Comparison of ENCODE assay signal across 8 mouse cellular contexts in the genomic region with DNA sequence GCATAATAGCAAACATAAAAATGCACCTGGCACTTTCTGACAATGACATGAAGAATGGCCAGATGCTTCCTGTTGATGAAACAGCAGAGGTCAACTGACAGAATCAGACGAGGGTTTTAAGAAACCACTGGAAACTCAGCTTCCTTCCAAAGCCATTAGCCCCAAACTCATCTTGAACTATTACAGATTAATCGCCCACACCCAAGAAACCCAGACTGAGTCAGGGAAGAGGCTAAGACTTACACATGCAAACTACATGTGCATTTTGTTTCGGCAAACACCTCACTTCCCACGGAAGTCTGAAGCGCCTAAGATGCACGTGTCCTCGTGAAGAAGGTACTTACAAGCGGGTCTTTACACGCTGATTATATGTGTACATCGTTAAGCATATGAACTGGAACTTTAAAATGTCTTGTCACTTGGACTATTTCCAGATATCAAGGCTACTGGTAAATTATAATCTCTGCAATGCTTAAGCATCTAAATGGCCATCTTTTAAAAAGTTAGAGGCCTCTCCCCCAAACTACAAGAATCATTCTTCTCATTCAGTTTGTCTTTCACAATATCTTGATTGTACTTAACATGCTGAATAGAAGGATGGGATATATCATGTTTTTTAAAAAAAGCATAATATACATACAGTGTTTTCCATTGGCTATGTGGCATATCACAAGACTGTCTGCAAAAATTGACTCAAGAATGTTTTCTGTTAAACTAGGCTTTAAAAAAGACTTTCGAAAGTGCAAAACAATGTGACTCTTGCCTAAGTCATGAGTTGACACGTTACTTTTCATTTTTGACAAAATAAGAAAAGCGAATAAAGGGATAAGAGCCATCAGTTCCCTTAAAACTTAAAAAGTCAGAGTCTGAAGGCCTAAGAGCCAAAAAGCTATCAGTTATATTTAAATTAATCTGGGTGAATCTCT. TPM values are rescaled to one million over a fixed set of nuclear protein-coding genes. Genes with fewer than 3 reads are reported as not detected.
A peak's percentile ranks its signal among the peaks of the same experiment; 100 is the strongest.
DNase-seq lines count a peak whose midpoint lies in the region; ATAC-seq and TF ChIP-seq lines count a peak whose summit lies in the region.

No protein-coding gene starts in this region.

- DNase-seq in kidney, adult 8-10 months = no peak
- peak; percentile 76 for DNase-seq in MEL (ENCODE audit: low read depth, low spot score)
- DNase-seq in thymus, postnatal 4 days = peak; percentile 46
- DNase-seq in urinary bladder, postnatal 10 days (ENCODE audit: low spot score) = no peak

- no peak for ATAC-seq in kidney, embryonic 15.5 days (replicated peaks; ENCODE audit: low FRiP score)
- peak; percentile 57 for ATAC-seq in granulocyte monocyte progenitor cell, adult 5-6 weeks (replicated peaks; ENCODE audit: poor library complexity, severe bottlenecking)
- ATAC-seq in cerebellum, adult (ENCODE audit: insufficient number of reproducible peaks, low FRiP score, low TSS enrichment) = no peak

- no peaks in the 10 kb centered on the region for H3K9me3 ChIP-seq in kidney, embryonic 15.5 days (replicated peaks)
- H3K9me3 ChIP-seq in MEL (replicated peaks; ENCODE audit: insufficient read depth, low read length) = no peaks in the 10 kb centered on the region

- peak overlapping the region; percentile 99 for H3K9ac ChIP-seq in kidney, embryonic 15.5 days
- H3K9ac ChIP-seq in MEL (ENCODE audit: control insufficient read depth, low read depth, low read length, poor library complexity, severe bottlenecking) = peak overlapping the region; percentile 95

- TF ChIP-seq EP300 in MEL (IDR thresholded peaks at IDR 0.05; ENCODE audit: low read depth in 1 of 2, low read length in 2 of 2) = peak in 1 of 2 experiments; percentile 46; a peak in 2 of 4 replicates

- WGBS in kidney, embryonic 15.5 days = 53% methylated on average over 13 of the region's 13 CpGs
- WGBS in macrophage (ENCODE audit: missing documents) = 2% methylated on average over 13 of the region's 13 CpGs

- H3K27me3 ChIP-seq in kidney, embryonic 15.5 days = no peaks in the 10 kb centered on the region
- no peaks in the 10 kb centered on the region for H3K27me3 ChIP-seq in MEL (ENCODE audit: control insufficient read depth in 1 of 2, insufficient read depth in 2 of 2, low read length in 2 of 2)

- H3K4me1 ChIP-seq in kidney, embryonic 15.5 days = peaks cover 36% of the 10 kb centered on the region
- H3K4me1 ChIP-seq in MEL (ENCODE audit: control insufficient read depth in 1 of 2, insufficient read depth in 2 of 2, low read length in 2 of 2) = peaks cover 4 to 12% of the 10 kb centered on the region in 2 experiments

- no peak for TF ChIP-seq CTCF in MEL (IDR thresholded peaks at IDR 0.05 in 2 of 3, conservative IDR thresholded peaks at IDR 0.05 in 1 of 3; ENCODE audit: control insufficient read depth in 1 of 3, insufficient read depth in 1 of 3, low read depth in 2 of 3, low read length in 3 of 3, poor library complexity in 1 of 3, severe bottlenecking in 1 of 3)

- H3K79me2 ChIP-seq in MEL (ENCODE audit: control insufficient read depth, insufficient read depth, low read length, poor library complexity) (peaks cover 51% of the 10 kb centered on the region), macrophage (ENCODE audit: inconsistent target) (peaks cover 89% of the 10 kb centered on the region)

- H3K4me2 ChIP-seq in kidney, embryonic 15.5 days = peak overlapping the region; percentile 62

- TF ChIP-seq POLR2A in MEL (IDR thresholded peaks at IDR 0.05; ENCODE audit: control insufficient read depth in 1 of 2, insufficient read depth in 1 of 2, low read depth in 1 of 2, low read length in 2 of 2, poor library complexity in 1 of 2) = peak in 1 of 2 experiments; percentile 37; a peak in 1 of 4 replicates

- TF ChIP-seq RAD21 in MEL (IDR thresholded peaks at IDR 0.05; ENCODE audit: low read depth, low read length) = no peak

- peaks cover 14% of the 10 kb centered on the region; the same call in 1 of the 2 replicates for H3K36me3 ChIP-seq in kidney, embryonic 15.5 days
- H3K36me3 ChIP-seq in MEL (ENCODE audit: control insufficient read depth in 1 of 2, insufficient read depth in 2 of 2, low read length in 2 of 2) (peaks cover 0 to 26% of the 10 kb centered on the region in 2 experiments; a peak in 2 of 4 replicates), macrophage (ENCODE audit: inconsistent target) (no peaks in the 10 kb centered on the region)

- H3K4me3 ChIP-seq in kidney, embryonic 15.5 days (replicated peaks) = peak overlapping the region; percentile 90
- H3K4me3 ChIP-seq in MEL (ENCODE audit: control insufficient read depth in 1 of 2, insufficient read depth in 1 of 2, low read depth in 2 of 2, low read length in 2 of 2) (peak overlapping the region; percentile 82 to 99), macrophage (ENCODE audit: inconsistent target) (peak overlapping the region; percentile 88)

- H3K27ac ChIP-seq in kidney, embryonic 15.5 days = peak overlapping the region; percentile 100
- H3K27ac ChIP-seq in MEL (ENCODE audit: control insufficient read depth, low read depth, low read length) (peak overlapping the region; percentile 87), macrophage (peak overlapping the region; percentile 93)

TF ChIP-seq in MEL, 35 proteins besides CTCF, POLR2A, EP300 and RAD21 (continues in another document):
- TF ChIP-seq MAFK (IDR thresholded peaks at IDR 0.05; ENCODE audit: borderline replicate concordance, low read depth, low read length) (no peak), ZNF384 (IDR thresholded peaks at IDR 0.05; ENCODE audit: low read depth, low read length) (no peak), CHD2 (IDR thresholded peaks at IDR 0.05; ENCODE audit: low read length) (no peak), MAX (IDR thresholded peaks at IDR 0.05; ENCODE audit: low read length) (peak; percentile 94), NELFE (IDR thresholded peaks at IDR 0.05; ENCODE audit: low read depth, low read length) (peak; percentile 23; the same call in 1 of the 2 replicates), E2F4 (IDR thresholded peaks at IDR 0.05; ENCODE audit: borderline replicate concordance, low read depth, low read length) (0 out of 2 replicates have a peak, but pooled peaks have one; percentile 27), RCOR1 (IDR thresholded peaks at IDR 0.05; ENCODE audit: low read depth, low read length) (0 out of 2 replicates have a peak, but pooled peaks have one; percentile 19), GATA1 (IDR thresholded peaks at IDR 0.05; ENCODE audit: low read depth, low read length) (no peak), ZMIZ1 (IDR thresholded peaks at IDR 0.05; ENCODE audit: low read depth, low read length) (no peak), HCFC1 (IDR thresholded peaks at IDR 0.05; ENCODE audit: low read depth, low read length) (no peak), MXI1 (IDR thresholded peaks at IDR 0.05; ENCODE audit: low read depth, low read length) (peak; percentile 95), ETS1 (IDR thresholded peaks at IDR 0.05; ENCODE audit: low read depth, low read length) (peak; percentile 45), MYC (IDR thresholded peaks at IDR 0.05; ENCODE audit: low read depth, low read length) (peak; percentile 95), ZKSCAN1 (IDR thresholded peaks at IDR 0.05; ENCODE audit: low read depth, low read length) (no peak), TCF12 (IDR thresholded peaks at IDR 0.05; ENCODE audit: low read depth, low read length) (peak; percentile 60), SMC3 (IDR thresholded peaks at IDR 0.05; ENCODE audit: low read depth, low read length) (no peak)

RNA-seq across cellular contexts. Expression of gene Gabpb1, which starts 2.6 kb away (rescaled TPM):
- polyA plus RNA-seq in kidney, embryonic 15.5 days (2015; fragmentation: Nextera tagmentation; extraction: Ambion mirVana) = 54.4 and 57.2 TPM in 2 replicates
- 11.7 and 13.1 TPM in 2 replicates for total RNA-seq in MEL (2012; rRNA removed)
- 10 to 100 TPM in 1 of 2 experiments, not detected in 1; 17.8 TPM for polyA plus RNA-seq in MEL (2012; ENCODE audit: insufficient read depth in 1 of 2, insufficient read length in 2 of 2, low read depth in 1 of 2, low replicate concordance in 2 of 2, missing spikeins in 1 of 2)
- 32.9 and 38.2 TPM in 2 replicates for total RNA-seq in granulocyte monocyte progenitor cell, adult 5-6 weeks (2014; fragmentation: Nextera tagmentation)
- total RNA-seq in granulocyte monocyte progenitor cell, adult 5-6 weeks (2017) = 31.2 and 37.4 TPM in 2 replicates
- total RNA-seq in macrophage (2018; cell fraction: chromatin; rRNA removed) = 10 to 100 TPM; 28.1 to 99.9 (median 52.7) TPM
- total RNA-seq in macrophage (2018; cell fraction: cytosol; rRNA removed) = 10 to 100 TPM; 11.6 to 33.1 (median 18.9) TPM
- total RNA-seq in macrophage (2018; cell fraction: nucleus; rRNA removed) = 10 to 100 TPM; 27.3 to 75.4 (median 43.2) TPM
- polyA plus RNA-seq in macrophage (2018) = 11.8 to 21.0 TPM (median 18.9 TPM) in 3 replicates

RNA-seq across cellular contexts. Expression of gene Usp8, which starts 33.5 kb away (rescaled TPM):
- 42.6 and 43.6 TPM in 2 replicates for polyA plus RNA-seq in kidney, embryonic 15.5 days (2015; fragmentation: Nextera tagmentation; extraction: Ambion mirVana)
- total RNA-seq in MEL (2012; rRNA removed) = 18.5 and 21.1 TPM in 2 replicates
- polyA plus RNA-seq in MEL (2012; ENCODE audit: insufficient read depth in 1 of 2, insufficient read length in 2 of 2, low read depth in 1 of 2, low replicate concordance in 2 of 2, missing spikeins in 1 of 2) (10 to 100 TPM in 1 of 2 experiments, not detected in 1; 34.6 TPM), macrophage (2018) (75.9 to 158 TPM (median 86.2 TPM) in 3 replicates)
- total RNA-seq in granulocyte monocyte progenitor cell, adult 5-6 weeks (2014; fragmentation: Nextera tagmentation) = 42.4 and 49.7 TPM in 2 replicates
- total RNA-seq in granulocyte monocyte progenitor cell, adult 5-6 weeks (2017) = 52.6 and 58.2 TPM in 2 replicates
- 100 to 1,000 TPM in 23 of 26 experiments, 10 to 100 TPM in 3; 86.6 to 188 (median 158) TPM for total RNA-seq in macrophage (2018; cell fraction: chromatin; rRNA removed)
- 100 to 1,000 TPM in 10 of 26 experiments, 10 to 100 TPM in 16; 76.7 to 110 (median 95.9) TPM for total RNA-seq in macrophage (2018; cell fraction: cytosol; rRNA removed)
- 100 to 1,000 TPM in 15 of 26 experiments, 10 to 100 TPM in 11; 62.7 to 138 (median 107) TPM for total RNA-seq in macrophage (2018; cell fraction: nucleus; rRNA removed)

RNA-seq across cellular contexts. Expression of gene Hdc, which starts 54.5 kb away (rescaled TPM):
- polyA plus RNA-seq in kidney, embryonic 15.5 days (2015; fragmentation: Nextera tagmentation; extraction: Ambion mirVana) = 85.0 and 102 TPM in 2 replicates
- 2.2 and 2.8 TPM in 2 replicates for total RNA-seq in MEL (2012; rRNA removed)
- polyA plus RNA-seq in MEL (2012; ENCODE audit: insufficient read depth in 1 of 2, insufficient read length in 2 of 2, low read depth in 1 of 2, low replicate concordance in 2 of 2, missing spikeins in 1 of 2) (1 to 10 TPM in 1 of 2 experiments, not detected in 1; 5.5 TPM), macrophage (2018) (0.50 to 1.6 TPM (median 0.52 TPM) in 3 replicates)
- 79.4 and 82.5 TPM in 2 replicates for total RNA-seq in granulocyte monocyte progenitor cell, adult 5-6 weeks (2014; fragmentation: Nextera tagmentation)
- total RNA-seq in granulocyte monocyte progenitor cell, adult 5-6 weeks (2017) = 138 and 152 TPM in 2 replicates
- 10 to 100 TPM in 1 of 26 experiments, 1 to 10 TPM in 18, under 1 TPM in 5, not detected in 2; 0.16 to 33.2 (median 3.8) TPM for total RNA-seq in macrophage (2018; cell fraction: chromatin; rRNA removed)
- total RNA-seq in macrophage (2018; cell fraction: cytosol; rRNA removed) = 10 to 100 TPM in 3 of 26 experiments, 1 to 10 TPM in 12, under 1 TPM in 11; 0.13 to 12.5 (median 5.3) TPM
- 10 to 100 TPM in 11 of 26 experiments, 1 to 10 TPM in 11, under 1 TPM in 4; 0.26 to 29.2 (median 8.3) TPM for total RNA-seq in macrophage (2018; cell fraction: nucleus; rRNA removed)

Comparison
In these comparisons a context has a peak if more than half of its experiments do, and no peak if none do; other contexts are left out.
1. DNase-seq: peak in MEL (single experiment) and thymus, postnatal 4 days (single experiment); none in kidney, adult 8-10 months (0 of 2) and urinary bladder, postnatal 10 days (single experiment).
2. RNA of gene Hdc, which starts 54.5 kb away (polyA plus RNA-seq): 85.0 to 102 TPM in kidney, embryonic 15.5 days; 5.5 TPM in MEL and 0.50 to 1.6 TPM in macrophage; every median in the first group is over 10 times any median in the second.
3. Peak in every context shown above with its lines, with median percentiles within 50 percentile points of each other: H3K27ac ChIP-seq and H3K4me3 ChIP-seq.